Mouse (Mus musculus) neural tube, embryonic 11.5 days (tissue): ENCODE measurements around the gene Cep41. TPM values are rescaled to one million over a fixed set of nuclear protein-coding genes. Genes with fewer than 3 reads are reported as not detected.

Experiments used
- ATAC-seq: fragments of 200-750 bp; cut with Nextera tagmentation; 2 replicates; pipeline ENCODE4 v1.8.0; 2017; ENCODE audit warnings: moderate number of reproducible peaks, mild to moderate bottlenecking, moderate TSS enrichment, moderate library complexity; ENCODE audit not compliant: insufficient read depth, low FRiP score, low TSS enrichment
- DNase-seq: peaks from one replicate; pipeline ENCODE4 v3.0.0-alpha.2; 2015; ENCODE audit warnings: low spot score
- H3K27ac ChIP-seq: fragments of 300-500 bp; sonication (generic); 2 replicates; pipeline ENCODE4 v1.5.1; 2014; ENCODE audit warnings: low read depth, mild to moderate bottlenecking, low read length
- H3K27me3 ChIP-seq: fragments of 300-500 bp; sonication (generic); 2 replicates; pipeline ENCODE4 v1.6.1; 2014; ENCODE audit warnings: mild to moderate bottlenecking, low read length, mixed read lengths; ENCODE audit not compliant: control insufficient read depth, insufficient read depth
- H3K36me3 ChIP-seq: fragments of 300-500 bp; sonication (generic); 2 replicates; pipeline ENCODE4 v1.6.1; 2014; ENCODE audit warnings: mild to moderate bottlenecking, low read length, moderate library complexity, mixed read lengths; ENCODE audit not compliant: control insufficient read depth, insufficient read depth
- H3K4me1 ChIP-seq: fragments of 300-500 bp; sonication (generic); 2 replicates; pipeline ENCODE4 v1.6.1; 2014; ENCODE audit warnings: low read length, mixed read lengths; ENCODE audit not compliant: control insufficient read depth, insufficient read depth
- H3K4me2 ChIP-seq: fragments of 300-500 bp; sonication (generic); 2 replicates; pipeline ENCODE4 v1.6.1; 2014; ENCODE audit warnings: low read depth, mild to moderate bottlenecking, moderate library complexity
- H3K4me3 ChIP-seq: fragments of 300-500 bp; sonication (generic); 2 replicates; pipeline ENCODE4 v1.5.1; 2014; ENCODE audit warnings: low read depth, low read length
- H3K9ac ChIP-seq: fragments of 300-500 bp; sonication (generic); 2 replicates; pipeline ENCODE4 v1.6.1; 2014; ENCODE audit warnings: mild to moderate bottlenecking, low read length
- H3K9me3 ChIP-seq: fragments of 300-500 bp; sonication (generic); 2 replicates; pipeline ENCODE4 v1.6.1; 2016; ENCODE audit warnings: low read length; ENCODE audit not compliant: control insufficient read depth
- WGBS: fragments of 180-500 bp; shearing (Covaris S2); extraction: QIAGEN DNeasy Blood & Tissue Kit; methylation state at CpG from one replicate; pipeline ENCODE4 v1.1.7; 2014; 5-methylcytosine and 5-hydroxymethylcytosine counted together
- polyA plus RNA-seq: library from polyadenylated mRNA; unstranded; fragments of >200 nt; fragmentation: Nextera tagmentation; extraction: Ambion mirVana; gene quantifications from 2 replicates; pipeline ENCODE4 v1.2.1, GENCODE M21; 2014

Cep41 gene
- polyA plus RNA-seq, 1 experiment from 2014 or later: 27.9 TPM

DNA sequence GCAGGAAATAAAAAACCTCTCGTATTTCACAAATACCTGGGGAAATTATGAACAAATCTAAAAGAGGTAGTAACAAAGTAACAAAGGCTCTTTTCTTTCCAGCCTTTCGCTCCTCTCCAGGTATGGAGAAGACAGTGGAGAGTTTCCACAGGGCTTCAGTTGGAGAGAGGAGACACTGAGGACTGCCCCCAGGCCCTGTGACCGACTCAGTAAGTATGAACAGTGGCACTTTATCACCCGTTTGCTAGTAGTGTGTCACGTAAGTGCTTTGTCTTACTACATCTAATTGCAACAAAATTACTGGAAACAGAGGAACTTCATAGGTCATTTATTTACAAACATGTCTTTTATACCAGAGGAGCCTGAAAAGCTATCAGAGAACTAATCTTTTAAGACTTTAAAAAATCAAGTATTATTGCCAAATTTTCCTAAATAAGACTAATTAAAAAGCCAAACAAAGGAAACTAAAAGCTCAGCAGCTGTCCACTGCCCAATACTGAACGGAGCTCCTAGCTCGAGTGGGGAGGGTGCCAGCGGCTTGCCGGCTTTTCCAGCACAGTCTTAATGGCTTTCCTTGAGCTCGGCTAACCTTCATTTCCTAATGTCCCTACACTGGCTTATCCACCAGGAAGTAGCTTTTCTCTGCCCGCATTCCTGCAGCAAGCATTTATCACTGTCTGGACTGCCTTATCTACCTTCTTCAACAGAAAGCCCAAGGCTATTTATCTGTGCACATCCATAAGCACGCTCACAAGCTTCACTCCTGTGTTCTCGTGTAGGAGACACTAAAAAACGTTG is 19.6 kb downstream of the Cep41 start:
- no peak overlapping the region for H3K4me2 ChIP-seq
- DNase-seq: no peak
- no peaks in the 10 kb centered on the region for H3K27me3 ChIP-seq
- no peaks in the 10 kb centered on the region for H3K36me3 ChIP-seq
- H3K9ac ChIP-seq: peak overlapping the region; percentile 18; the same call in 1 of the 2 replicates
- no peak overlapping the region for H3K4me3 ChIP-seq
- peaks cover 34% of the 10 kb centered on the region for H3K4me1 ChIP-seq
- no peaks in the 10 kb centered on the region for H3K9me3 ChIP-seq
- ATAC-seq: no peak
- 38% methylated on average over 14 of the region's 14 CpGs for WGBS
- H3K27ac ChIP-seq: peak overlapping the region; percentile 77

DNA sequence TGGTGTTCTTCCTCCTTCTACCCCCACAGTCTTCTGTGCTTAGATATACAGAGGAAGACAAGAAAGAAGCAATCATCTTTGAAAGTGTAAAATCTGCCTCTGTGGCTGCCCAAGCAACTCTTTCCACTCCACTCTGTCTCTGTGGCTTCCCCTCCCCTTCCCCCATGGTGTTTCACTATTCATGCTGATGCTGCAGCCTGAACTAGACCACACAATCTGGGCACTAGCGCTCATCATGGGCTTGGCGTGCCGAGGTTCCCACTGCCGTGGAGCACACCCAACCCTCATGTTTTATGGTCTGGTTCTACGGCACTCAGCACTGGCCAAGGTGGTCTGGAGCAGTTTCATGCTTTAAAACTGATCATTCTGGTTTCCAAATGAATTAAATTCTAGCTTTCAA is 21.9 kb downstream of the Cep41 start:
- Histone ChIP-seq H3K4me1 (peaks cover 30% of the 10 kb centered on the region), H3K4me3 (no peak overlapping the region), H3K9ac (no peak overlapping the region), H3K4me2 (no peak overlapping the region), H3K36me3 (no peaks in the 10 kb centered on the region), H3K9me3 (no peaks in the 10 kb centered on the region), H3K27me3 (no peaks in the 10 kb centered on the region), H3K27ac (no peak overlapping the region)
- 74% methylated on average over 5 of the region's 5 CpGs for WGBS
- DNase-seq (no peak), ATAC-seq (no peak)

DNA sequence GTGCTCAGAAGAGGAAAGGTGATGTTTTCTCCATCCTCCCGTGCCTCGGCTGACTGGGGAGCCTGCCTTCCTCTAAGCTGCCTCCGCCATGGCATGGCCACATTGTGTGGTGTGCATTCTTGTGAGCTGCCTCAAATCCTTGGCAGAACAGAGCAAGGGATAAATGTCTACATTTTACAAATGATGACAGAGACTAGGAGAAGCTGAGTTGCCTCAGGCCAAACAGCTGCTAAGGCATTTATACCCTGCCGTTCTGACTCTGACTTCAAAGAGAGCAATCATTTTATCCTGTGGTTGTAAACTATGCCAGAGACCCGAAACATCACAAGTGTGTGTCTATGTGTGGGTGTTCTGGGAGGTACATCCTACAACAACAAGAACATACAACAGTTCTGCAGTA is 26.0 kb downstream of the Cep41 start:
- no peak overlapping the region for H3K27ac ChIP-seq
- H3K27me3 ChIP-seq: no peaks in the 10 kb centered on the region
- no peak overlapping the region for H3K9ac ChIP-seq
- 46% methylated on average over 5 of the region's 5 CpGs for WGBS
- no peak for ATAC-seq
- no peaks in the 10 kb centered on the region for H3K9me3 ChIP-seq
- no peak for DNase-seq
- peaks cover 9% of the 10 kb centered on the region for H3K4me1 ChIP-seq
- H3K36me3 ChIP-seq: no peaks in the 10 kb centered on the region
- H3K4me2 ChIP-seq: no peak overlapping the region
- no peak overlapping the region for H3K4me3 ChIP-seq

GRCm38 (mm10) chr6:30666043-30666442 is 27.5 kb downstream of the Cep41 start:
- 42% methylated on average over 6 of the region's 6 CpGs for WGBS
- no peak overlapping the region for H3K9ac ChIP-seq

GRCm38 (mm10) chr6:30665296-30665695 is 28.3 kb downstream of the Cep41 start:
- Histone ChIP-seq H3K27me3 (no peaks in the 10 kb centered on the region), H3K27ac (no peak overlapping the region), H3K9me3 (no peaks in the 10 kb centered on the region), H3K4me1 (peaks cover 6% of the 10 kb centered on the region), H3K9ac (no peak overlapping the region), H3K4me2 (no peak overlapping the region), H3K36me3 (no peaks in the 10 kb centered on the region), H3K4me3 (no peak overlapping the region)
- ATAC-seq (no peak), DNase-seq (no peak)
- 65% methylated on average over 4 of the region's 4 CpGs for WGBS

More at GRCm38 (mm10) chr6:30666043-30666442, 27.5 kb downstream of the Cep41 start:
- no peak overlapping the region for H3K27ac ChIP-seq
- no peaks in the 10 kb centered on the region for H3K36me3 ChIP-seq
- no peaks in the 10 kb centered on the region for H3K9me3 ChIP-seq
- no peaks in the 10 kb centered on the region for H3K27me3 ChIP-seq
- no peak overlapping the region for H3K4me2 ChIP-seq
- ATAC-seq: no peak
- peaks cover 6% of the 10 kb centered on the region for H3K4me1 ChIP-seq
- H3K4me3 ChIP-seq: no peak overlapping the region
- no peak for DNase-seq

DNA sequence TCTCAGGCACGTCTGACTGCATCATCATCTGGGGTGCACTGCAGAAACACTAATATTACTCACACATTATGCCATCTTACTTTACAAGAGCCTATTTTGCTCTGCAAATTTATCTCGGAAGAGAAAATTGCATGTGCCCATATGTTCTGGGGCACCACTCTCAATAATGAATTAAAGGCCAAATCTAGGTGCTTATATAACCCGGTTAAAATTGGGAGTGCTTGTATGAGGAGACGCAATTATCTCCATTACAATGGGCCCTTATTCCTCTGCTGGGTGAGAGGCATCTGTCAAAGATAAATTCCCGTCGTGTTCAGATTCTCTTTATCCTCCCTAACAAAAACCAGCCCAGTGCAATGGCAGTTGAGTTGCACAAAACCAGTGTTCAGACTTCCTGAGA is 28.8 kb downstream of the Cep41 start:
- no peaks in the 10 kb centered on the region for H3K27me3 ChIP-seq
- no peaks in the 10 kb centered on the region for H3K36me3 ChIP-seq
- H3K27ac ChIP-seq: 0 out of 2 replicates have a peak overlapping the region, but pooled peaks have one; percentile 40
- no peak overlapping the region for H3K9ac ChIP-seq
- no peak overlapping the region for H3K4me3 ChIP-seq
- H3K4me2 ChIP-seq: no peak overlapping the region
- H3K4me1 ChIP-seq: peaks cover 6% of the 10 kb centered on the region
- DNase-seq: no peak
- no peaks in the 10 kb centered on the region for H3K9me3 ChIP-seq
- 40% methylated on average over 6 of the region's 6 CpGs for WGBS
- no peak for ATAC-seq

DNA sequence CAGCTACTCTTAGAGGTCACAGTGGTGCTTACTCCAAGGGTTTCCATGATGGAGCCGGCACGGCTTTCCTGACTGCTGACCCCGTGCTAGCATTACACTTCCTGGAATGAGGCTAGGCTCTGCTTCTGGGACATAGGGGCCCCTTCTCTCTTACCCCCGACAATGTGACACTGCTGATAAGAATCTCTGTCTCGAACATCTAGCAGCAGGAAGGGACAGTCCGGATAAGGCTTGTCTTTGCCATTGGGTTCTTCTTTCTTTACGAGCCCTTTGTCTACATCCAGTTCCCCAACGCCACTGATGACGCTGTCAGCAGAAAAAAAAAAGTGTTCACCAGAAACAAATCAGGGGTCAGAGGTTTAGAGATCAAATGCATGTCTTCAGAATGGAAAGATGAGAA is 34.9 kb downstream of the Cep41 start:
- 83% methylated on average over 9 of the region's 9 CpGs for whole genome bisulfite sequencing
- ATAC-seq: no peak
- Histone ChIP-seq H3K27ac (no peak overlapping the region), H3K4me3 (no peak overlapping the region), H3K36me3 (no peaks in the 10 kb centered on the region), H3K27me3 (no peaks in the 10 kb centered on the region), H3K9ac (no peak overlapping the region), H3K4me2 (no peak overlapping the region), H3K9me3 (no peaks in the 10 kb centered on the region), H3K4me1 (peaks cover 25% of the 10 kb centered on the region)
- no peak for DNase-seq

DNA sequence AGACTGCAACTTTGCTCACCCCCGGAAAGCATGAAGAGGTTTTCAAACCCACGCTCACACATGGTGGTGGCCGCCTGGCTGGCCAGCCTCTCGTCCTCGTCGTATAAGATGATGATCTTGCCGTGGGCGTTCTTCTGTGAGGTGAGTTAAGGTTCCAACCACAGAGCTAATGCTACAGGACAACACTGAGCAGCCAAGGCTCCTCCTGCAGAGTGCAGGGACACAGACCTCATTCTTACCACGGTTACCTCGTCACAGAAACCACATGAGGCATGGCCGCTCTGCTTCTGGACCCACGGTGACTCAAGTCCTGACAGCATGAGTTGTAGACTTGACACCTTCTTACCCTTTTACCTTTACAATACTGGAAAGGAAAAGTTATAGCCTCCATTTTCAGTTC is 36.3 kb downstream of the Cep41 start:
- H3K9ac ChIP-seq: no peak overlapping the region
- no peaks in the 10 kb centered on the region for H3K36me3 ChIP-seq
- peaks cover 31% of the 10 kb centered on the region for H3K4me1 ChIP-seq
- H3K27ac ChIP-seq: no peak overlapping the region
- ATAC-seq: no peak
- 82% methylated on average over 12 of the region's 12 CpGs for WGBS
- H3K4me3 ChIP-seq: no peak overlapping the region
- no peaks in the 10 kb centered on the region for H3K27me3 ChIP-seq
- DNase-seq: no peak
- no peak overlapping the region for H3K4me2 ChIP-seq
- no peaks in the 10 kb centered on the region for H3K9me3 ChIP-seq

DNA sequence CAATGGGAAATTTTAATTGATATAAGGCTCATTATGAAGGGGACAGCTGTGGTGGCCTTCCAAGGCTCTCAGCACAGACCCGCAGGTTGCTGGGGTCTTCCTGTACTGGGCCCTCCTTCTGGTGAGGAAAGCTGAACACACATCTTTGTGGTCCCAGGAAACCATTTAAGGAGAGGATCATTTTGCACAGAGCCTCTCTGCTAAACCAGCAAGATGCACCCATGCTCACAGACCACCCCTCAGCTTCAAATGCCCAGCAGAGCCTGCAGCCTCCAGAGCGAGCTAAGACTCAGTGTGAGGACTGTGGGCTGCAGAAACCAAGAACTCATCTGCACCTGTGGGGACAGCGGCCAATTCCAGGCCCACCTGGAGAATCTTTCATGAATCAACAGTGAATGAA is 38.6 kb downstream of the Cep41 start:
- no peak overlapping the region for H3K9ac ChIP-seq
- no peak overlapping the region for H3K4me3 ChIP-seq
- H3K36me3 ChIP-seq: no peaks in the 10 kb centered on the region
- WGBS: 76% methylated on average over 3 of the region's 3 CpGs
- ATAC-seq (no peak), DNase-seq (no peak)
- peaks cover 31% of the 10 kb centered on the region for H3K4me1 ChIP-seq
- H3K27me3 ChIP-seq: no peaks in the 10 kb centered on the region
- H3K27ac ChIP-seq: peak overlapping the region; percentile 46; the same call in 1 of the 2 replicates
- H3K9me3 ChIP-seq: no peaks in the 10 kb centered on the region
- no peak overlapping the region for H3K4me2 ChIP-seq
